Mouse (Mus musculus) kidney, postnatal 36 days (tissue): Measurements from ENCODE around the gene Nrp1.

Source experiments
- DNase-seq, 2 experiments: peaks; one replicate each; pipeline ENCODE4 v3.0.0; 2021 to 2022; ENCODE audit warnings: mixed read lengths in 2 of 2

Nrp1 gene

GRCm38 (mm10) chr8:128358406-128358755, at the start of gene Nrp1:
TSS of gene Nrp1 (plus strand) at chr8:128358604.
- peak; percentile 41 to 76 for DNase-seq

DNA sequence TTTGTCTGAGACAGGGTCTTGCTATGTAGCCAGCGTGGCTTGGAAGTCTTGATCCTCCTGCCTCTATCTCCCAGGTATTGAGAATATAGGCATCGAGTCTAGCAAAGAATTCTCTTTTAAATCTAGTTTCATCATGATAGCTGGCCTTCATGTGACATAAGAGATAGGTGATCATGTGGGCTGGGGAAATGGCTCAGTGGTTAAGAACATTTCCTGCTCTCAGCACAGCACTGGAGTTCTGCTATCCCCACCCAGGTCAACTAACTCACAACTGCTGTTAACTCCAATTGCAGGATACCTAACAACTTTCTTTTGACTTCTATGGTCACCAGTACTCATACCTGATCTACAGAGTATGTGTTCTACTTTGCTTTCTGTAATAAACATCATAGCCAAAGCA, 37.6 kb upstream of the Nrp1 start:
- no peak for DNase-seq

DNA sequence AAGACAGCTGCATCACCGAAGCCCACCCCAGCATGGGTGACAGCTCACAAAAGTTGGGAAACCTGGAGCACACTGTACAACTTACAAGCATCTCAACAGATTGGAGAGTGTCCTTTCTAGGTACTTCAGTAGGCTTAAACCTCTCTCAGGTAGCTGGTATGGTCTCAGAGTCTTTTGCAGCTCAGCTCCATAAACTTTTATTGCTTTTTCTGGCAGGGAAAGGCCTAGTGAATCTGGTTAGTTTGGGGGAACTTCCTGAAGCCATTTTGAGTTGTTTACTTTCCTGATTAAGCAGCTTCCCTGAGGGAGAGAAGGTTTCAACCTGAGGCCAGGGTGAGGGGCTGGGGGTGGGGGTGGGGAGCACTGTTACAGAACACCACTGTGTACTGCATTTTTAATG, 31.1 kb upstream of the Nrp1 start:
- DNase-seq: no peak

DNA sequence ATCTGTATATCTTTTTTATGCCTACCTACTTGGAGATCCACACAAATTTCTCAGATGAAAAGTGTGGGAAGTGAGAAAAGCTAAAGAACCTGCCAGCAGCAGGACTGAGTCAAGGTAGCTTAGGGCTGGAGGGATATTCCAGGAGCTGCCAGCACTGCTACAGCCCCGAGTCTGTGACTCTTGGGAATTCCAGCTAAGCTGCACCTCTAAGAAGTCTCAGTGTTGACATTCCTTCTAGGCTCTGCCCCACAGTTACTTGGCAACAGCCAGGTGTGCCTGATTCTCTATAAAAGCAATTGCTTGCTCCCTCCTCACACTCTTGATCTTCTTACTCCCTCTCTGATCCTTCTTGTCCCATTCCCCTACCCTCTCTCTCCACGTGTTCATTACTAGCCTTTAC, 30.5 kb upstream of the Nrp1 start:
- DNase-seq: no peak

GRCm38 (mm10) chr8:128329502-128329901, 28.9 kb upstream of the Nrp1 start:
- DNase-seq: no peak

GRCm38 (mm10) chr8:128335976-128336375, 22.4 kb upstream of the Nrp1 start:
- no peak for DNase-seq

GRCm38 (mm10) chr8:128338951-128339350, 19.5 kb upstream of the Nrp1 start:
- DNase-seq: peak in 1 of 2 experiments; percentile 38

DNA sequence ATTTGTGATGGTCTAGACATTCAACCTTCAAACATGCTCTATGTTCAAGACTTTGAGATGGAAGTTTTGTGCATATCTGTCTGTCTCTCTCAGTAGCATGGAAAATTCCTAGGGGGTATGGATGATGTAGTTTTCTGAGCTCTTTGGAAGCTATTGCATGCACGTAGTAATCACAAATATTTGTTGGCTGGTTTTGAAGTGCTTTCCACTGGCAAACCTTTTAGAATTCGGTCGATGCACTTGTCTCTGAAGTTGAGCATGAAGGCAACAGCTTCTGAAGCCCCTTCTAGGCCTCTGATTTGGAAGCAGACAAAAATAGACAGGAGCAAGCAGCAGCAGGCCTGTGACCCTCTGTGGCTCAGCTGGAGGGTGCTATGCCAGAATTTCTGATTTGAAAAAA, 18.9 kb upstream of the Nrp1 start:
- DNase-seq: no peak

DNA sequence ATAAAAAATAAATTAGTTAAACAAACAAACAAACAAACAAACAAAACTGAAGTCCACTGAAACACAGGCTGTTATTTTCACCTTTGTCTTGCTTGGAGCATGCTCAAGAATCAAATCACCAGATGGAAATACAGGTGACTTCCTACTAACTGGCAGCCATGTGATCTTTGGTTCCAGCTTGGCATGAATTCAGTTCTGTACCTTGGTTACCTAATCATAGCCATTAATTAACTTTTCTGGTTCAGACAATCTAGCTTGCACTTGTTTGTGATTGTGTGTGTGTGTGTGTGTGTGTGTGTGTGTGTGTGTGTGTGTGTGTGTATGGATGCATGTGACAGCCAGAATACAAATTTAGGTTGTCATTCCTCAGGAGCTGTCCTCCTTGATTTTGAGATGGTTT, 8.0 kb upstream of the Nrp1 start:
- DNase-seq: peak; percentile 53 to 86

- DNase-seq: no peak
Measured at GRCm38 (mm10) chr8:128351211-128351610, 7.2 kb upstream of the Nrp1 start.

- DNase-seq: no peak
Measured at GRCm38 (mm10) chr8:128352821-128353220, 5.6 kb upstream of the Nrp1 start.

DNA sequence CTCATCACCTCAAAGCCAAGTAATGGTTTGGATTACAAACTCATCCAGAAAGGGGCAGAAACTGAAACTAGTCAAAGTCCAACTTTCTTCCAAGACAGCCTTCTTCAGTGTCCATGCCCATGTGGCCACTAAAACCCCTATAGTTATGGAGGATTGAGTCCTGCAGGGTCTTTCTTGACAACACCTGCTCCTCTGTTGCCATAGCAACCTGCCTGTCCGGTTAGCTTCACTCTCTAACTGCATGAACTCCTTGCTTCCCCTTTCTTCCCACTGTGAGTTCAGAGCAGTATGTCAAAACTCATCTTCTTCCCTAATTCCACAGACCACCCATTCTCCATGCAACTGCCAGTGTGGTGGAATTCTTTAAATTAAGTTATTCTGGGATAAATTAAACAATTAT, 4.4 kb upstream of the Nrp1 start:
- DNase-seq: no peak

- no peak for DNase-seq
Measured at GRCm38 (mm10) chr8:128355091-128355490, 3.3 kb upstream of the Nrp1 start.

- no peak for DNase-seq
Measured at GRCm38 (mm10) chr8:128356170-128356569, 2.2 kb upstream of the Nrp1 start.

GRCm38 (mm10) chr8:128356796-128357539, 1.4 kb upstream of the Nrp1 start:
- DNase-seq: peak; percentile 92 to 94

DNA sequence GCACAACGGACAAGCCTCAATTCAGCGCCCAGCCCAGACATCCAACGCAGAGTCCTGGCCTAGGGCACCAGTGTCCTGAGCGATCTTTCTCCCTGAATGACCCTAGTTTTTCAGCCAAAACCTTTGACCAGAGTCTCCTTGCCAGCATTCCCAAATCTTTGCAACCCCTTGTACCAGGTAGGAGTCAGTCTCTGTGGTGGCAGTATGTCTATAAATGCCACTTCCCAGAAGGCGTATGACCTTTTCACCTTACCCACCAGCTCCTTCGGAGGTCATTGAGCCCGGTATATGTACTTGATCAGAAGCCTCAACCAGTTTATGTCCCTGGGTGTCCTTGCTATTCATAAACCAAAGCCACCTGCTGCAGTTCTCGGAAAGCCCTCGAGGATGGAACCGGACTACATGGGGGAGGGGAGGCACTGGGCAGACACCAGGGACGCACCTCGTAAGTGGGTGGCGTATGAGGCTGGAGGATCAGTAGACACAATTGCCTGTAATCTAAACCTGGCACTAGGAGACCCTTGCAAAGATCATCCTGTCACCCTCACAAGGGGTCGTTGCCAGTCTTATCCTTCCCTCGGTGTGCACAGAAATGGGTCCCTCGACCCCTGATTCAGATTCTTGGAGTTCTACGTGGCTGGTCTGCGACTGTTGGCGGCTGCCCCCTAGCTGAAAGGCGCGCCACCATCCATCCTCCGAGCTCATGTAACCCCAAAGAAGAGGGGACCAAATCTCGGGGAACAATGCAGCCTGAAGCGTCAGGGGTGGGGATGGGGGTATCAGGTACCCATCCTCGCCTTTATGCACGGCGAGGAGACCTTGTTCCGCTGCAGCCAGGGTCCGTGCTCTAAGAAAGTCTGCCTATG, 631 bp upstream of the Nrp1 start:
- DNase-seq: peak; percentile 78 to 86

GRCm38 (mm10) chr8:128358756-128359520, 534 bp downstream of the Nrp1 start:
- peak; percentile 81 to 90 for DNase-seq

DNA sequence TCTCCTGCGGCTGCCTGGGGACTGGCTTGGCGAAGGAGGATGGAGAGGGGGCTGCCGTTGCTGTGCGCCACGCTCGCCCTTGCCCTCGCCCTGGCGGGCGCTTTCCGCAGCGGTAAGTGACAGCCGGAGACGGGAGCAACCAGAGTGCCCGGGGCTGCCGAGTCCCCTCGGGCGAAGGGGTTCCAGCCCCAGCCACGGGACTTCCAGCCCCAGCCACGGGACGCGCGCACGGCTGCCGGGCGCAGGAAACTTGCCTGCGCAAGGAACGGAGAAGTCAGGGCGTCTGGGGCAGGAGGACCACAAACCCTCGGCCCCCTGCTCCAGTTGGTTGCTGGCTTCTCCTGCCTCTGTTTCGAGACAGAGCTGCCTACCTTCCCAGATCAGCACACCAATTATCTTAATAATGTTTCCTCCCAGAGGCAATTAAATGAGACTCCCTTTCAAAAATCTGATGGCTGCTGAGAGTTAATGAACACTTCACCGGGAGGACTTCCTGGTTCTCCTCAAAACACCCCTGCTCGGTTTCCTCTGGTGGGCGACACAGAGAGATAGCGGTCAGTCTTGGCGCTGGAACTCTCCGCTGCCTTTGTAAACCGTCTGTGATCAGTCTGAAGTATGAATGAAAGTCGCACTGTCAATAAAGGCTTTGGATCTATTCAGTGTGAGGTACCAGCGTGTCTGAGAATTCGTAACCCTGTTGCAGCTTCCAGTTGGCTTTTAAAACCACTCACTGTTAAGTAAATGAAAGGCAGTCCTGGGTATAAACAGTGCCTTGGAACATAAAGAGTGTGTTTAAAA, 1.3 kb downstream of the Nrp1 start:
- peak in 1 of 2 experiments; percentile 66 for DNase-seq

DNA sequence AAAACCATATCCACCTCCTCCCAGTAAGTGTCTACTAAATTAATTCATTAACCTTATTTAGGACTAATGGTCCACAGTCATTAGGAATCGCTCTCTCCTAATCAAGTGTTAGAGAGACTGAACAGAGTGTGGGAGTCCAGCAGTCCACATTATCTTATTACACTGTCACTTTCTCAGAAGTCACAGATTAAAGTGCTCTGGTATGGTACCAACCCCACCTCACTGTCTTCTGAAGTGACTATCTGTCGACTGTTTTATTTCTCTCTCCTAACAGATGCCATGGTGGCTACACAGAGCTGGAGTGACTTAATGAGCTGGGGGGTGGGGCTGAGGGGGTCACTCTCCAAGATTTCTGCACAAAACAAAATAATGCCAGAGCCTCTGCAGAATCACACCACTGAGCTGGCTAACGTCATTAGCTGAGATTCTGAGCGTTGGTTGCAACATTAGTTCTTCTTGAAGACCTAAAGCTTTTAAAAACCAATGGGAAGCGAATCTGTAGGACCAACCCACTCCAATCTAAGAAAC, 3.0 kb downstream of the Nrp1 start:
- no peak for DNase-seq

DNA sequence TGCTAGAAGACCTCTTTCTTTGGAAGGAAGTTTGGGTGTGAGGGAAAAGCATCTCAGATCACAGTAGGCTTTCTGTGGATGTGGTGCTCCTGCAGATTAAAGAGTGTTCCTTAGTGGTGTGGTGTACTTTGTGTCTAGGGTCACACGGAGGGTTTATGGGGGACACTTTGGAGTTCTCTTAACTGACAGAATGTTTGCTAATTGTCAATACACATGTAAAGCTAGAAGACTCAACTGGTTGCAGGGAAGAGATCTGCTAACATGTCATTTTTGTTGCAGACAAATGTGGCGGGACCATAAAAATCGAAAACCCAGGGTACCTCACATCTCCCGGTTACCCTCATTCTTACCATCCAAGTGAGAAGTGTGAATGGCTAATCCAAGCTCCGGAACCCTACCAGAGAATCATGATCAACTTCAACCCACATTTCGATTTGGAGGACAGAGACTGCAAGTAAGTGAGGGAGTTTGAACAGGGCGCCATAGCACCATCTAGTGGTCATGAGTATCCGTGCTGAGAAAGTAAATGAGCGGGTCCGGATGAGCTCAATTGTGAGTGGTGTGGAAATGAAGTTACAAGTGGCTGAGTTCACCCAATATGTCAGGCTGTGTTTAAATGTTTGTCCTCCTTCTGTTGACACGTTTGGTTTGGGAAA, 4.7 kb downstream of the Nrp1 start:
- peak; percentile 87 to 90 for DNase-seq

GRCm38 (mm10) chr8:128370496-128370895, 12.1 kb downstream of the Nrp1 start:
- no peak for DNase-seq

DNA sequence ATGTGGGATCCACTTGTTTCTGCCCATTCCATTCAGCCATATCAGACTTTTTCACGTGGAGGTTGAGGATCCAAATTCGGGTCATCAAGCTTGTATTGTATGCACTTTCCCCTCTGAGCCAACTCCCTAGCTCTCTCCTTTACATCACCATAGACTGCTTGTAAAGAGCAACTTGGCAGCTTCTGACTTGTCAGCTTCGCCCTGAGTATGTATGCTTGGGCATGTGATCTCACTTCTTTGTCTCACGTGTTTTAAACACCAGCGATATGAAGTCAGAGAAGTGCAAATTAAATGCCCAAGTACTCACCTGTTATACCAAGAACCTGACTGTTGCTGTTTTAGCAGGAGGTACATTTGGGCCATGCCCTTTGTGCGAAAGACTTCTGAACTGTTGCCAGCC, 12.6 kb downstream of the Nrp1 start:
- DNase-seq: no peak
